Mouse (Mus musculus): Measurements from ENCODE around the gene Gm20388. TPM values are rescaled to one million over a fixed set of nuclear protein-coding genes. Genes with fewer than 3 reads are reported as not detected.

Gene Gm20388
- total RNA-seq, 1 experiment, result 27.0 TPM

- in situ Hi-C loops (cut with MboI; ENCODE audit: low sequenced_read_pairs in 2 of 2, unreplicated experiment in 2 of 2), result no loop called here
- no peak for DNase-seq (ENCODE audit: low read depth, low spot score)
- Histone ChIP-seq H3K9ac (ENCODE audit: insufficient read depth, low read depth, low read length, poor library complexity, severe bottlenecking) (peak overlapping the region; percentile 93; the same call in 1 of the 2 replicates), H3K4me3 (ENCODE audit: insufficient read depth in 1 of 2, low read depth in 1 of 2, low read length in 2 of 2, poor library complexity in 1 of 2, severe bottlenecking in 1 of 2) (no peak overlapping the region), H3K4me1 (ENCODE audit: control insufficient read depth in 2 of 2, insufficient read depth in 2 of 2, low read length in 2 of 2, poor library complexity in 1 of 2) (peaks cover 0 to 9% of the 10 kb centered on the region in 2 experiments; a peak in 2 of 4 replicates), H3K27ac (ENCODE audit: insufficient read depth, low read depth, low read length, poor library complexity, severe bottlenecking) (no peak overlapping the region), H3K9me3 (ENCODE audit: control insufficient read depth, insufficient read depth, low read depth, low read length) (no peaks in the 10 kb centered on the region), H3K36me3 (ENCODE audit: control insufficient read depth, insufficient read depth, low read length, poor library complexity, severe bottlenecking) (0 out of 2 replicates have a peak, but pooled peaks cover 4% of the 10 kb centered on the region)
- no peak for TF ChIP-seq ZNF384 (IDR thresholded peaks at IDR 0.05; ENCODE audit: low read depth, low read length)
- no peak for TF ChIP-seq ZC3H11A (IDR thresholded peaks at IDR 0.05; ENCODE audit: borderline replicate concordance, low read depth, low read length)
These were observed 1917.1 kb downstream of the Gm20388 start for GRCm38 (mm10) chr8:121827726-121828125.

GRCm38 (mm10) chr8:121828376-121829023 lies 1917.9 kb downstream of the Gm20388 start:
- in situ Hi-C loops (cut with MboI; ENCODE audit: low sequenced_read_pairs in 2 of 2, unreplicated experiment in 2 of 2), result no loop called here
- Histone ChIP-seq H3K4me3 (ENCODE audit: insufficient read depth in 1 of 2, low read depth in 1 of 2, low read length in 2 of 2, poor library complexity in 1 of 2, severe bottlenecking in 1 of 2) (peak overlapping the region; percentile 77 to 96), H3K9me3 (ENCODE audit: control insufficient read depth, insufficient read depth, low read depth, low read length) (no peaks in the 10 kb centered on the region), H3K4me1 (ENCODE audit: control insufficient read depth in 2 of 2, insufficient read depth in 2 of 2, low read length in 2 of 2, poor library complexity in 1 of 2) (peaks cover 0 to 9% of the 10 kb centered on the region in 2 experiments; a peak in 2 of 4 replicates), H3K9ac (ENCODE audit: insufficient read depth, low read depth, low read length, poor library complexity, severe bottlenecking) (peak overlapping the region; percentile 93), H3K36me3 (ENCODE audit: control insufficient read depth, insufficient read depth, low read length, poor library complexity, severe bottlenecking) (0 out of 2 replicates have a peak, but pooled peaks cover 4% of the 10 kb centered on the region), H3K27ac (ENCODE audit: insufficient read depth, low read depth, low read length, poor library complexity, severe bottlenecking) (no peak overlapping the region)
- no peak for TF ChIP-seq ZNF384 (IDR thresholded peaks at IDR 0.05; ENCODE audit: low read depth, low read length)
- no peak for TF ChIP-seq ZC3H11A (IDR thresholded peaks at IDR 0.05; ENCODE audit: borderline replicate concordance, low read depth, low read length)
- TF ChIP-seq HCFC1 (IDR thresholded peaks at IDR 0.05; ENCODE audit: borderline replicate concordance, insufficient read depth, low read length), result no peak
- TF ChIP-seq CHD2 (IDR thresholded peaks at IDR 0.05; ENCODE audit: low read depth, low read length), result no peak
- DNase-seq (ENCODE audit: low read depth, low spot score), result no peak

- TF ChIP-seq HCFC1 (IDR thresholded peaks at IDR 0.05; ENCODE audit: borderline replicate concordance, insufficient read depth, low read length), result peak; percentile 92
- TF ChIP-seq ZC3H11A (IDR thresholded peaks at IDR 0.05; ENCODE audit: borderline replicate concordance, low read depth, low read length), result no peak
- no peak within 1 kb of the TSS for H3K27ac ChIP-seq (ENCODE audit: insufficient read depth, low read depth, low read length, poor library complexity, severe bottlenecking)
- peaks cover 0 to 9% of the 10 kb centered on the region in 2 experiments; a peak in 2 of 4 replicates for H3K4me1 ChIP-seq (ENCODE audit: control insufficient read depth in 2 of 2, insufficient read depth in 2 of 2, low read length in 2 of 2, poor library complexity in 1 of 2)
- in situ Hi-C loops (cut with MboI; ENCODE audit: low sequenced_read_pairs in 2 of 2, unreplicated experiment in 2 of 2), result no loop called here
- H3K9ac ChIP-seq (ENCODE audit: insufficient read depth, low read depth, low read length, poor library complexity, severe bottlenecking), result peak within 1 kb of the TSS; percentile 93
- peak; percentile 87 for DNase-seq (ENCODE audit: low read depth, low spot score)
- H3K4me3 ChIP-seq (ENCODE audit: insufficient read depth in 1 of 2, low read depth in 1 of 2, low read length in 2 of 2, poor library complexity in 1 of 2, severe bottlenecking in 1 of 2), result peak within 1 kb of the TSS; percentile 77 to 96
- no peaks in the 10 kb centered on the region for H3K9me3 ChIP-seq (ENCODE audit: control insufficient read depth, insufficient read depth, low read depth, low read length)
- H3K36me3 ChIP-seq (ENCODE audit: control insufficient read depth, insufficient read depth, low read length, poor library complexity, severe bottlenecking), result 0 out of 2 replicates have a peak, but pooled peaks cover 4% of the 10 kb centered on the region
These were observed 1918.6 kb downstream of the Gm20388 start, which contains the start of gene Klhdc4 for GRCm38 (mm10) chr8:121829048-121829776. Klhdc4 (minus strand) TSS chr8:121829569.

GRCm38 (mm10) chr8:121829777-121830362 lies 1919.2 kb downstream of the Gm20388 start:
- H3K27ac ChIP-seq (ENCODE audit: insufficient read depth, low read depth, low read length, poor library complexity, severe bottlenecking), result no peak overlapping the region
- peak overlapping the region; percentile 77 to 96 for H3K4me3 ChIP-seq (ENCODE audit: insufficient read depth in 1 of 2, low read depth in 1 of 2, low read length in 2 of 2, poor library complexity in 1 of 2, severe bottlenecking in 1 of 2)
- DNase-seq (ENCODE audit: low read depth, low spot score), result no peak
- in situ Hi-C loops (cut with MboI; ENCODE audit: low sequenced_read_pairs in 2 of 2, unreplicated experiment in 2 of 2), result no loop called here
- TF ChIP-seq ZC3H11A (IDR thresholded peaks at IDR 0.05; ENCODE audit: borderline replicate concordance, low read depth, low read length), result no peak
- no peak for TF ChIP-seq CHD2 (IDR thresholded peaks at IDR 0.05; ENCODE audit: low read depth, low read length)
- TF ChIP-seq MAFK (IDR thresholded peaks at IDR 0.05; ENCODE audit: insufficient read depth, low read depth, low read length), result no peak
- TF ChIP-seq ZNF384 (IDR thresholded peaks at IDR 0.05; ENCODE audit: low read depth, low read length), result no peak
- no peak for TF ChIP-seq HCFC1 (IDR thresholded peaks at IDR 0.05; ENCODE audit: borderline replicate concordance, insufficient read depth, low read length)
- H3K9ac ChIP-seq (ENCODE audit: insufficient read depth, low read depth, low read length, poor library complexity, severe bottlenecking), result peak overlapping the region; percentile 90
- 0 out of 2 replicates have a peak, but pooled peaks cover 4% of the 10 kb centered on the region for H3K36me3 ChIP-seq (ENCODE audit: control insufficient read depth, insufficient read depth, low read length, poor library complexity, severe bottlenecking)
- H3K9me3 ChIP-seq (ENCODE audit: control insufficient read depth, insufficient read depth, low read depth, low read length), result no peaks in the 10 kb centered on the region
- H3K4me1 ChIP-seq (ENCODE audit: control insufficient read depth in 2 of 2, insufficient read depth in 2 of 2, low read length in 2 of 2, poor library complexity in 1 of 2), result peaks cover 0 to 9% of the 10 kb centered on the region in 2 experiments; a peak in 2 of 4 replicates
